Mouse (Mus musculus) layer of hippocampus, adult 11-12 months (tissue): ENCODE measurements around the gene Prkcd.
"Not testable (repeated sequence)": the region's sequence is repeated elsewhere in the genome, so short reads cannot be mapped to it uniquely, and the experiment has no call there.

ENCODE experiments used
- DNase-seq: peaks from one replicate; pipeline ENCODE4 v3.0.0; 2022; ENCODE audit warnings: low spot score

Prkcd gene

DNA sequence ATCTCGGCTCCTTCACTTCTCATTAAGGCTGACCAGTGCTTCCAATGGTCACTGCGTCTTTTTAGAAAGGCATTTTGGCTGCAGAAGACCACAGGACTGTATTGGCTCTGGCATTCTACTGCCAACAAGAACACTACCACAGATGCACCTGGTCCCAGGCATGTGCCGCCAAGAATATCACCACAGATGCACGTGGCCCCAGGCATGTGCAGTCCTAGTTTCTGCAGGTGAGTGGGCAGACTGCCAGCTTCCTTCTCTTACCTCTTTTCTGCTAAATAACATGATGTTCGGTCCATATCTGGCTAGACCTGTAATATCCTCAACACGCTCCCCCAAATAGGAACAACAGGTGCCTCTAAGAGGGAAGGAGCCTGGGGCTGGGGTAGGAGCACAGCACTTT is 17.8 kb downstream of the Prkcd start:
- no peak for DNase-seq

DNA sequence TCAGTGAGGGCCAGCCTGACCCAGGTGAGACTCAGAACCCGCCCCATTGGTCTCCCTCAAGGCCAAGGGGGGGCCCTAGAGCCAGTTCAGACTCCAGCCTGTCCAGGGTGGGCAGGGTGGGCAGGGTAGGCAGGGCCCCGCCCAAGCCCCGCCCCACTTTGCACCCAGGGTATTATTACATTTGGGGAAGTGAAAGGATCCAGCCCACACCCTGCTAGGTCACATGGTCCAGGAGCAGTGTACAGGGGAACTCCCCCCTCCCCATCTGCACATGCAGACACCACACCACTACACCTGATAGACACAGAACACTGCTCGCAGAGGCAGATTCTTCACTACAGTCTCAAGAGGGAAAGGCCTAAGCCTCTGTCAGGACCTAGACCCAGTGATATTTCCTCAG is 18.3 kb downstream of the Prkcd start:
- DNase-seq: no peak

DNA sequence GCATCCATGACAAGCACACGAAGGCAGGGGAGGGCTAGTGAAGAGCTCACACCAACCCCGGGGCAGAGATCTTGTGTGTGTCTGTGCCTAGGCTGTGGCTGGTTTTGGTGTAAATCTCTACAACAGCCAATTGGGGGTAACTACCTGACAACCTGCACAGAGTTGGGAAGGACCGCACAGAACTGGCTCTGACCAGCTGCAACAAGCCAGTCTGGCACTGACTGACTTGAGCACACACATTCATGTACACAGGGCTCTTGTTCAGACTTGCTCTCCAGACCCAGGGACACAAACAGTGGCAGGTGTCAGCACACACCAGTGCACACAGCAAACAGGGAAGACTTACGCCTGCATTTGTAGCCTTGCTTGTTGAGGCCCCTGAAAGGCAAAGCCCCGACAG is 19.2 kb downstream of the Prkcd start:
- DNase-seq: no peak

DNA sequence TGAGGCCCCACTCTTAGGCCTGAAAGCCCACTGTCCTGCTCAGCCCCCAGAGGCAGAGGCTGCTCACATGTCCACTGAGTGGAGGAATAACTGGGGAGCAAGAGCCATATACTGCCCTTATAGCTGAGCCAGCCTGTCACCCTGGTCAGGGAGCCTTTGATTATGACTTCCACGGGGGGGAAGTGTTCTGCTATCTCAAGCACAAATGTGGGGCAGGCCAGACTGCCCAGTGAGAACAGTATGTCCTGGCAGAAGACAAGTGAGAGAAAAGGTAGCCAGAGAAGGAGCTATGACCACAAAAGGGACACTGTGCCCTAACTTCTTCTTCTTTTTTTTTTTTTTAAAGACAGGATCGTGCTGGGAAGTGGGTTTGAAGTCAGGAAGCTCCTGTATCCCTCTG is 28.9 kb downstream of the Prkcd start:
- no peak for DNase-seq

DNA sequence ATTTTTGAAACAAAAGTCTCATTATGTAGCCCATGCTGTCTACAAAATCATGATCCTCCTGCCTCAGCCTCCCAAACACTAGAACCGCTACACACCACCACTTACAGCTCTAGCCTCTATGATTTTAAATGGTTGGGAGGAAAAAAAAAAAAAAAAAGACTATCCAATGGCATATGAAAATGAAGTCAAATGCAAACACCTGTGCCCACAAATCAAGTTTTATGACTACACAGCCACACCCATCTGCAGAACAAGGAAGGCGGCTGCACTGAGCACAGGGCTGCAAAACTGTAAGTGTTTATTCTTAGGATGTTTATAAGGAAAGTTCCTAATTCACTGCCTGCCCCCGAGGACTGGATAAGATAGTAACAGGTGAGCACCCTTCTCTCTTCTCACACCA is 29.6 kb downstream of the Prkcd start:
- no peak for DNase-seq

DNA sequence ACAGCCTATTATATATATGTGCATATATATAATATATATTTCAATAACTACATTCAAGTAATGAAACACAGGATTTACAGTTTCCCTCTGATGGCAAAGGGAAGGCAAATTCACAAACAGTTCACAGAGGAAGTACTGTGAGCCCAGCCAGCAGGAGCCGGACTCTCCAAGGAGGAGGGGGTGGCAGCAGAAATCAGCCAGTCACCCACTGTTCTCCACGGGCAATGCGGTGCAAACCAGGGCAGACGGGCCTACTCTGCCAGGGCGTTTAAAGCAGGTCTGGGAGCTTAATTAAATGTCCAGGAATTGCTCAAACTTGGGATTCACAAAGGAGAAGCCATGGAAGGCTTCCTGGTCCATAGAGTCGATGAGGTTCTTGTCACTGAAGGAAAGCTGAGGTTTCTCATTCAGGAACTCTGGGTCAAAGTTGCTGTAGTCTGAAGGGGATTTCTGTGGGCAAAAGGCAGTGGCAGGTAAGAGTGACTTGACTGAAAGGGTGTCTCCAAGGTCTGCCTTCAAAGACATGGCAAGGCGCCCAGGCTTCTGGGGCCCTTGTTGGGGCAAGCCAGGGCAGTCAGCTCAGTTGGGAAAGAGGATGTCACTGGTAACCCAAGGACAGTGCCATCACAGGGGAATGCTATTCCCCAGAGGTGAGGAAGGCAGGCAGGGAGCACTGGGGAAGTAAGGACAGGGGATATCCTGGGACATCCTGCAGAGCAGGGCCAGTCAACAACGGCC is 30.3 kb downstream of the Prkcd start:
- DNase-seq: no peak

DNA sequence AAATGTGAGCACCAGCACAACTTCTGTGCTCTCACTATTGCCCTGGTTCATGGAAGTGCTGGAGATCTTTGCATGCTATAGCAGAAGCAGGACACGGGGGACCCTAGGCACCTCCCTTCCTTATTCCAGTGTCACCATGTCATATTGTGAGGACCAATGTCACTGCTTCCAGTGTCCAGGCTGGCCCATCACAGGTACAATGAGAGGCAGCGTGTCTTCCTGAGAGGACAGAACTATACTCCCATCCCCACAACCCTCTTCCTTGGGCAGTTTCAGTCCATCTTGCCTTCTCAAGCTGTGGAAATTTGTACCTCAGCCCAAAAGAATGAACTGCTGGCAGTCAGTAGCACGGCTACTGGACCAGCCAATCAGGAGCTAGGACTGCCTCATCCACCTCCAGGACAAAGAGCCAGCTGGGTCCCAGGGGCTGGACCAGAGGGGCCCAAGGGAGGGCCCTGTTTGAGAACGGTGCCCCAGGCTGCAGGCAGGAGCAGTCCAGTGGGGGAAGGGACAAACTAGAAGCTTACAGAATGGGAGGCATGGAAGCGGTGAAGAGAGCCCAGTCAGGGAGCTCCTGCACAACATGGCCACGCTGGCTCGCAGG is 31.8 kb downstream of the Prkcd start:
- DNase-seq: no peak

DNA sequence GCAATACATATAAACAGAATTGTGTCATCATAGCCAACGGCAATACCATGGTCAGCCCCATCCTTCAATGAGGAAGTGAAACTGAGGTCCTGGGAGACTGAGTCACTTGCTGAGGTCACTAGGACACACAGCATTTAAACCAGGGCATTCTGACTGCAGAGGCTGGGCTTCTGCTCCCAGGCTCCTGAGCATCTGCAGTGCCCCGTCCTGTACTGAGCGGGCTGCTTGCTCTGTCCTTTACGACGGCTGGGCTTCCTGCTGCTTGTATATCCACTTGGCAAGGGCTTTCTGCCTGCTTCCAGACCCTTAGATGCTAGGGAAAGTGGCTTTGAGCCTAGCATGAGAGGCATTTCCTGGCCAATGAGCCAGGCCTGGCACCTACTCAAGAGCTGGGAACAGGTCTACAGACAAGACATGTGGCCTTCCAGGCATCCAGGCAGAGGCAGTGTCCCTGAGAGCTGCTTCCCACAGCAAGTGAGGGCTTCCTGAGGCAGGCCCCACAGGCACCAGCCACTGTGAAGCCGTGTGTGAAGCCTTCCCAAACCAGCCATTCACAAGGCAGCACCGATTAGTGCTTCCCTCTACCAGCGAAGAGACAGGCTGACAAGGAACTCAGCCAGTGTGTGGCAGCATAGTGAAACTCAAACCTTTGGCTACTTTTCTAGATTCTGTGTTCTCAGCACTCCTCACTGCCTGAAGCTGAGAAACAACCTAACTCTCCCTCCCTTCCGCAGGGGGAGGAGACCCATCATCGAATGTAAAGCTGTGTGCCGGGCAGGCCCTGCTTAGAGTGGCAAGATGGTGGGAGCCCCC is 32.5 kb downstream of the Prkcd start:
- DNase-seq: peak; percentile 45

DNA sequence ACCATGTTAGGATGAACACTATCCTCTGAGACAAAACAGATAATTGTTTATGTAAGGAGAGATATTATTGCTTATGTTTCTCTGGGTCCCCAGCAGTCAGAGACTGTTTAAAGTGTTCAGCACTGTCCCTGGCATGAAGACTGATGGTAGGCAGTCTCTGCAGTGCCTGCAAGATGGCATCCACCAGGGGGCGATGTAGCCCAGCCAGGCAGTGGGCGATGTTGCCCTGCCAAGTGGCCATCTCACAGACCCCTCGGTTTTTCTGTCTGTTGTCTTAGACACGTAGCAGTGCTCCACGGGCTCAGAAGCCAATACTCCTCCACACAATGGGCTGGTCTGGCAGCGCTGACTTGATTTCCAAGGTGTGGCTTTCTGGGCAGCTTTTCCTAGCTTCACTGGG is 34.6 kb downstream of the Prkcd start:
- DNase-seq: peak; percentile 82

DNA sequence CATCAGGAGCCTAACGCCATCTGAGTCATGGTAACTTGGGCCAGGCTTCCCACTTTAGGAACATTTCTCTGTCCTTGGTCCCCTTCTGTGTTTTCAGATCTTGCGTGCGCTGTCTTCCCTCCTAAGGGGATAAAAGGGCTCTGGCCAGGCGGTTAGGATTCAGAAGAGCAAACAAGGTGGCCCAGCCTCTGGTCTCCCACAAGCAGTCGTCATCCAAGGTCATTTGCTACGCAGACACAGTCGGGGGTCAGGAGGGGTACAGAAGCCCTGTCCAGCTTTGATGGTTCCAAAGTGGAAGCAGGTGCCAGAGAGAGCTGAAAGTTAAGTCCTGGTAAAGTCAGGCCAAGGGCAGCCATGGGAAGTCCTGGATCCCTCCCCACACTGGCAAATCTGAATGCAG is 35.1 kb downstream of the Prkcd start:
- no peak for DNase-seq

DNA sequence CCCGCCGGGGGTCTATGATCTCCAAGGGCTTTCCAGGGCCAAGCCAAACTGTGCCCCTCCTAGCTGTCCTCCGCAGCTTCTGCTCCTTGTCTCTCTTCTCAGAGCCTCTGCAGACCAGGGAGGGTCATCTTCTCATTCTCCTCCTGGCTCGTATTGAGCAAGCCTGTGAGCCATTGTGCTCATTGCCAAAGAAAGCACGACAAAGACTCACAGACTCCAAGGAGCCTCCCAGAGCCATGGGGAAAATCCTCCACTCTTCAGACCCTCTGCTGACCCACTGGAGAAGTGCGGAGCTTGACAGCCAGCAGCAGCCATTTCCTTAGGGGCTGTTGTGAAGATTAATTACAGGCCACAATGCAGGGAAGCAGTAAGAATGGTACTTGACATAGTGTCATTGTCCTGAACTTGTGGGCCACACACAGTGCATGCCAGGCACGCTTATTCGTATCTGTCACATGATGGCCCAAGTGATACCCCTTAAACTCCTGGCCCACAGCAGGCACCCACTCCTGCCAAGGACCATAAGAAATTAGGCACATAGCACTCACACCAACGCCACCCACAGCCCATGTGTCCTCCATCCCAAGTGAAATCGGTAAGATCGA is 35.9 kb downstream of the Prkcd start:
- no peak for DNase-seq

DNA sequence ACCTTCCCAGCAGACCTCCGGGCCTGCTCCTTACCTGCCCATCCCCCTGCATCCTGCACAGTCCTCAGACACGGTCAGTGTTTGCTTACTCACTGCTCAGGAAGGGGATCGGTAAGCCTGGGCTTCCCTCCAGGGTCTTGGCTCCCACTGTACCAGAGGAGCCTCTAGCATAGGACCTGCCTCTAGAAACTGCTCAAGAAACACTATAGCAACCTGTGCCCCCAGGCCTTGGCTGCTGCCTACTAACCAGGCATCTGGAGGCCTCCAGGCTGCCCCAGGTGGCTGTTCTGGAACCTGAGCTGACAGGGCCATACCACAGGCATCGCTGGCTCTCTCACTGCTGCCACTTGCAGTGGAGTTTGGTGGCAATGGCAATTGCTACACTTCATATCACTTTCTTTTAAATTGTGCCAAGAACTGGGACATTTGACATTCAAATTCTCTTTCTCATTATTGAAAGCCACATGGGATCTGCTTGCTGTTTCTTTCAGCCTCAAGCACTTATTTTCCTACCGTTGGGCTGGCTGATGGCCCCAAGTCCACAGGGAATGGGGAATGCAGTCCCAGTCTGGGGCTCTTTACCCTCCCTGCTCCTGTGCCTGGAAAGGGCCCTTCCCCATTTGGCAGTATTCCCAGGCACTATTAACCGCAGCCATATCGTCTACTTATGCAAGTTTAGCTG is 39.1 kb downstream of the Prkcd start:
- DNase-seq: no peak

DNA sequence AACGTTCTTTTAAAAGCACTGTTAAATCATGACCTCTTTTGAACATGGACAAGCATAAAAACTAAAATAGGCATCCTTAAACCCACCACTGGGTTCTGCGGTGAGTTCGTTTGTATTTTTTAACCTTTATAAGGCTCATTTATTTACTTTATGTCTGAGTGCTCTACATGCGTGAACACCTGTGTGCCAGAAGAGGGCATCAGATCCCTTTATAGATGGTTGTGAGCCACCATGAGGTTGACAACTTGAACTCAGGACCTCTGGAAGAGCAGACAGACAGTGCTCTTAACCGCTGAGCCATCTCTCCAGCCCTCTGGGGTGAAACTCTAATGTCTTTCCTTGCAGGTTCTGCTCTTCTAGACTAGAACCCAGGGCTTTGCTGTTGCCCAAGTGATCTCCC is 40.7 kb downstream of the Prkcd start:
- DNase-seq: no peak

DNA sequence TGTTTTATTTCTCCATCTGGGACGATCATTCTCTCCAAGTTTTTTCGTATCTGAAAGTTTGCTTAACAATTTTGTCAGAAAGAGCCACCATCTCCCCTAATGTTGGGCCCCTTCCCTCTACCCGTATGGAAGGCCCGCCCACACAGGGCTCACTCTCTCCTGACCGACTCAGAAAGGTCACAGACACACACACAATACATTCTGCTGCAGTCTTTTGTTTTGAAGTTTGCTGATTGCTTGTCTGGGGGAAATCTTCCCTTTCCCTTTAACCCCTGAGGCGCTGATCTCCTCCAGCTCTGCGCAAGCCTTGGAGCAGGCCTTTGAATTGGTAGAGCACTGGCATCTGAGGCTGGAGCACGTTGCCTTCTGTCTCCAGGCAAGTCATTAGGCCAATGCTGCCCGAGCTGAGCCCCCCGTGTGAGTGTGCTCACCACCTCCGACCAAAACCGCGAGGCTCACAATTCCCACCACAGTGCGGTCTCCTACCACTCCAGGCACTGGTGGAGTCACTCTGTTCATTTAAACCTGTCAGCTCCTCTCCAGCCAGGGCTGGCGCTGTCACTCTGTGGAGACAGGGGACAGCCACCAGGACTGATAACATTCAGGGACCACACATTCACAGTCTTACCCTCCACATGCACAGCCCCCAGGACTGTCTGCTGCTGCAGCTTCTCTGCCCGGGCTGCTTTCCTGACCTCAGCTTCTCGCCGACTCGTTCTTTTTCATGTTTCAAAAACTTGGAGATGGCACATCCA is 41.3 kb downstream of the Prkcd start:
- DNase-seq: no peak

DNA sequence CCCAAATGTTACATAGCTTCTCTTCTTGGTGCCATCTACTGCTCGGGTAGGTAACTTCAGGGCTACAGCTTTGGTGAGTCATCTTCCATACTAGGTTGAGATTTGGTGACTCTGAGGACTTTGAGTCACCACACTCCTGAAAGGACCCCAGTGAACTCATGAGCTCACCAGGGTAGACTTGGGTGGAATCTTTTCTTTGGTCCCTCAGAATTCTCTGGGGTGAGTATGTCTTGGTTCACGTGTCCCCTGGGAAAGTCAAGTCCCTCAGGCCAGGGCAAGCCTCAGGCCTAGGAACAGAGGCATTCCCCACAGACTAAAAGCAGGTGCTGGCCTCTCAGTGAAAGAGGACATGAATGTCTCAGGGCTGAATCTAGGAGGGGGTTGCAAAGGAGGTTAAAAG is 41.9 kb downstream of the Prkcd start:
- no peak for DNase-seq

DNA sequence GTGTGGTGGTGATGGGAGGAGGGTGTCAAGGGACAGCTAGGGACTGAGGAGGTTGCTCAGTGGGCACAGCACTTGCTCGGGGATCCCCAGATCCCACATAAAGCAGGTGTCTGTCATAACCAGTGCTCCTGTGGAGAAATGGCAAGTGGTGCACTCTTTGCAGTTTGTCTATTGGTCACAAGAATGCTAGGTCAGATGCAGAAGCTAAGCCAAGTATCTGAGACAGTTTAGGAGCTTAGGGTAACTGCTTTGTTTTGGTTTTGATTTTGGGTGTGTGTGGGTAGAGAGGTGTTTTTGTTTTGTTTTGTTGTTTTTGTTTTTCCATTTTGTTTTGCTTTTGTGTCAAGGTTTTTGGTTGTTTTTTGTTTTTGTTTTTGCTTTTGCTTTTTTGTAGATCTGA is 44.8 kb downstream of the Prkcd start:
- no peak for DNase-seq

DNA sequence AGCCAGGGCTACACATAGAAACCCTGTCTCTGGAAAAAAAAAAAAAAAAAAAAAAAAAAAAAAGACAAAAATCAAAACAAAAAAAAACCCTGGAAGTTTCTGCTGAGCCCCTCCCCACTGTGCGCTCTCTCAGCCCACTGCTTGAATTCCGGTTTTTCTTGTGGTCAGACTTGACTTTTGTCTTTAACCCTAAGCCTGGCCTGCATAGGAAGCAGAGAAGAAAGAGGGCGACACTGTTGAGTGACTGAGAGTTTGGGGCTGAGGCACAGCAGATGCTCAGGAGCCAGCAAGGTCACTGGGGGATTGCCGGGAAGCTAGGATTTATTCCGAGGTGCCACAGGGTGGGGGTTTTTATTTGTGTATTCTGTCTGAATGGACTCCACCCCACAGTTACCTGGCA is 46.1 kb downstream of the Prkcd start:
- no peak for DNase-seq

DNA sequence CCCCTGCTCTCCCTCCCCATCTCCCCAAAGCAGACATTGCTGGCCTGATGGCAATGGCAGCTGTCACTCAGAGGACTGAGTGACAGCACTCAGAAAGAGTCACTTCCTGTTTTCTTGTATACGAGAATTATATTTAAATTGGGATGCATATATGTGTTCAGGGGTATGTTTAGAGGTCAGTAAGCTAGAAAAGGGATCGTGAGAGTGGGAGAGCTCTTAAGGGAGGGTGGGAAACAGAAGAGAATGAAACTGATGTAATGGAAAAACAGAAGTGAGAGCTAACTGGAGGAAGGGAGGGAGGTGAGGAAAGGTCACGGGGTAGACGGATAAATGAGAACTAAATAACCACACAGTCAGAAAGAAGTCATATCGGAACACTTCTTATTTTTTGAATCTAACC is 46.8 kb downstream of the Prkcd start:
- no peak for DNase-seq

DNA sequence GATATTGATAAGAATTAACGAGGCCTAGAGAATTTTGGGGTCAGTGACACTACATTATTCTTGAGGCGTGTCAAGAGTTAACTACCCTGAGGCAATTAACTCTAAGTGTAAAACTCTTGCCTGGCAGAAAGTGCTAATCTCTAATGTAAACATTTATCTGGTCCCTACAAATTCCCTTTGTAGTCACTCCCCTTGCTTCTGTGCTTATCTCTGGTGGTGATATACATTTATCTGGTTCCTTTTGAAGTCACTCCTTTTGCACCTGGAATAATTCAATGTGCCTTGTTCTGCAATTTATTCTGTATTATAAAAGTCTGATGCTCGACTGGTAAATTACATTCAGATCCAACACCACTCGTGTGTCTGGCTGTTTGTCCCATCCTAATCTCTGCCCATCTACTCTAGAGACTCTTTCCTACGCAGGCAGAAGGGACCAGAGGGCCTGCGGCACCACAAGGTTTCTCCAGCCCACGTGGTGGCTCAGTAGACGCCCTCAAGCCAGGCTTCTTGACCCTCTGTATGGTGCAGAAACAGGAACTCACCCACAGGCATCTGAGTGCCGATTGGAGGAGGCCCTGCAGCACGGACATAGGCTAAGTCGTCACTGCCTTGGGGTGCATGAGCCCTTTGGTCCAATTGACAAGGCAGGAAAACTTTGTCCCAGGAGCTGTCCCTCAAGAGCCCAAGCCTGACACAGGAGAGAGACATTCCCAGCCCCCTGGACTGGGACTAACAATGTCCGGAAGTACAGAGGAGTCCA is 48.5 kb downstream of the Prkcd start:
- not testable (repeated sequence) for DNase-seq

DNA sequence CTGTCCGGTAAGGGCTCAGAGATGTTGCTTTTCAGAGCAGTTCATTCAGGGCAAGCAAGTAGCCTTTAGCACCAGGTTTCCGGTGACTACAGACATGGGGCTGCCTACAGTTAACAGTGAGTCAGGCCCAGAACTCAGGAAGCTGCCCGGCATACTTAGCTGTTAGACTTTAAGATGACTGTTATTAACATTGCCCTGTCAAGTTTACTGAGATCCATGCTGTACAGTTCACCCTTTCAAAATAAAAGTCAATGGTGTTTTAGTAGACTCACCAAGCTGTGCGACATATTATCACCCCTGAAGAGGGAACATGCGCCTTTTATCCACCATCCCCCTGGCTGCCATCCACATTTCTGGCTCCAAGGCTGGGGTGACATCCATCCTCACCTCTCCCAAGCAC is 49.8 kb downstream of the Prkcd start:
- DNase-seq: no peak

DNA sequence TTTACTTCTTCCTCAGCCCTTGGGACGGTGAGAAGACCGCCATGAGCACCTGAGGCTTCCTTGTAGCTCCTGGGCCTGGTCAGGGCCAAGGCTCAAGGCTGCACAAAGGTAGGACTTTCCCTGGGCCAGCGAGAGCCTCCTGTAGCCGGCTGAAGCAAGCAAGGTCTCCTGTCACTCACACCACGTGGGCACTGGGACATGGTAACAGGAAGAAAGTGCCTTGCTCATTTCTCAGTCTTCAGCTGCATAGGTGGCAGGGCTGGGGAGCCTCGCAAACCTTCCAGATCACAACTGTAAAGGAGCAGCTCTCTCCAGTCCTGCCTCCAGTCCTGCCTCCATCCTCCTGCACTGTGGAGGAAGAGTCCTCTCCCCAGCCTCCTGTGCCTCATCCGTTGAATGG is 50.2 kb downstream of the Prkcd start:
- DNase-seq: no peak
